Mouse (Mus musculus) ES-E14 (cell line): ENCODE data around the gene Rtn4rl1. TPM values are rescaled to one million over a fixed set of nuclear protein-coding genes. Genes with fewer than 3 reads are reported as not detected.

Source experiments
- DNase-seq: peaks from one replicate; pipeline ENCODE4 v3.0.0-alpha.2; 2013; ENCODE audit warnings: low read depth, low spot score
- H3K27ac ChIP-seq: 2 replicates; pipeline ENCODE4 v1.5.1; 2012; ENCODE audit warnings: low read depth, mild to moderate bottlenecking, low read length, moderate library complexity, mixed read lengths; ENCODE audit not compliant: poor library complexity, insufficient read depth, severe bottlenecking
- H3K36me3 ChIP-seq: 2 replicates; pipeline ENCODE4 v1.6.1; 2012; ENCODE audit warnings: mild to moderate bottlenecking, low read length, moderate library complexity, mixed read lengths; ENCODE audit not compliant: control insufficient read depth, poor library complexity, insufficient read depth, severe bottlenecking
- H3K4me1 ChIP-seq, 2 experiments: fragments of 150-350 bp in 1 of 2; sonication (generic) in 1 of 2; 2 replicates each; pipeline ENCODE4 v1.6.1; 2012; ENCODE audit warnings: low read length in 2 of 2, mild to moderate bottlenecking in 1 of 2, mixed read lengths in 1 of 2; ENCODE audit not compliant: control insufficient read depth in 2 of 2, insufficient read depth in 2 of 2, poor library complexity in 1 of 2
- H3K4me3 ChIP-seq, 2 experiments: fragments of 150-350 bp in 1 of 2; sonication (generic) in 1 of 2; 2 replicates each; pipeline ENCODE4 v1.5.1; 2012; ENCODE audit warnings: low read length in 2 of 2, low read depth in 1 of 2, mild to moderate bottlenecking in 1 of 2, mixed read lengths in 1 of 2; ENCODE audit not compliant: insufficient read depth in 1 of 2, poor library complexity in 1 of 2, severe bottlenecking in 1 of 2
- H3K9ac ChIP-seq: 2 replicates; pipeline ENCODE4 v1.6.1; 2012; ENCODE audit warnings: low read depth, mild to moderate bottlenecking, low read length, mixed read lengths; ENCODE audit not compliant: poor library complexity, insufficient read depth, severe bottlenecking
- H3K9me3 ChIP-seq: fragments of 150-350 bp; sonication (generic); 2 replicates; pipeline ENCODE4 v1.6.1; 2012; ENCODE audit warnings: low read depth, mild to moderate bottlenecking, low read length; ENCODE audit not compliant: control insufficient read depth, insufficient read depth
- CHD2 ChIP-seq: IDR thresholded peaks from 2 replicates; pipeline ENCODE4 v1.6.1; 2014; ENCODE audit warnings: mild to moderate bottlenecking, low read depth, low read length, inconsistent platforms
- HCFC1 ChIP-seq: IDR thresholded peaks from 2 replicates; pipeline ENCODE4 v1.6.1; 2012; ENCODE audit warnings: low read length, inconsistent platforms, borderline replicate concordance; ENCODE audit not compliant: insufficient read depth
- MAFK ChIP-seq: IDR thresholded peaks from 2 replicates; pipeline ENCODE4 v1.6.1; 2014; ENCODE audit warnings: mild to moderate bottlenecking, low read depth, low read length, inconsistent platforms; ENCODE audit not compliant: insufficient read depth
- ZC3H11A ChIP-seq: IDR thresholded peaks from 2 replicates; pipeline ENCODE4 v1.6.1; 2012; ENCODE audit warnings: low read depth, mild to moderate bottlenecking, inconsistent platforms, low read length, borderline replicate concordance
- ZNF384 ChIP-seq: IDR thresholded peaks from 2 replicates; pipeline ENCODE4 v1.6.1; 2012; ENCODE audit warnings: low read depth, low read length, inconsistent platforms
- in situ Hi-C, 2 experiments: fragments of 600-800 bp; cut with MboI; formaldehyde crosslinking; loops; one replicate each; pipeline ENCODE4 v1.15.1; 2025; ENCODE audit warnings: low sequenced_read_pairs in 2 of 2, inconsistent platforms in 1 of 2; ENCODE audit not compliant: unreplicated experiment in 2 of 2
- total RNA-seq: library from RNA; depleted of rRNA; stranded (reverse); fragments of 300-350 nt; gene quantifications from 2 replicates; pipeline ENCODE4 v1.2.3, GENCODE M21; 2012

Rtn4rl1 gene
- total RNA-seq, 1 experiment: 1.0 TPM

DNA sequence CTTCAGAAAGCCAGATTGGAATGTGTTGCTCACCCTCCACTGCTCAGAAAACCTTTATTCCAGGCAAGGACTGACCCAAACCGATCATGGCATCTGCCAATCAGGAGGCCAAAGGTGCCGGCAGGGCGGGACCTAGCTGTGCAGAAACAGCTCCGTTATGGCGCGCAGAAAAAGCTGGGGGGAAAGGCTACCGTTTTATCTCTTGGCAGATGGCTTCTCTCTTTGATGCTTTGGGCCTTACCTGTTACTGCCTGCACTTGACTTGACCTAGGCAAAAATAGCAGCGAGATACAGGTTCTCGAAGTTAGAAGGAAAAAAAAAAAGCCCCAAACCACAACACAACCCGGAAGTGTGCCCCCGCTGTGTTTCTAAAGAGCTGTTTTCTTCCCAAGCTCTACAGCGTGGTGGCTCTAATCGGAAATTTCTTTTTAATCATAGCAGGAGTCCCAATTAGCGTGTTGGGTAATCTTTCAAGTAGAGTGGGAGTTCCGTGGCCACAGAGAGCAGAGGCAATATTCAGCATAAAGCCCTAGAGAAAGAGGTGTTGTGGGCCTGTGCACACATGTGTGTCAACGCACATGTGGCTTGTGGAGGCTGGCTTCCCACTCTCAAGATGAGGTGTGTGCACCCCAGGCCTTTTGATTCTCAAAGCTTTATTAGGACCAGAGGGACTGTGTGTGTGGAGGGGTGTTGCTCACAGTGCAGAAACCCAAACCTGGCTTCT lies 85.9 kb downstream of the Rtn4rl1 start:
- H3K36me3 ChIP-seq: no peaks in the 10 kb centered on the region
- no peak overlapping the region for H3K27ac ChIP-seq
- DNase-seq: no peak
- no peaks in the 10 kb centered on the region for H3K9me3 ChIP-seq
- in situ Hi-C loops: no loop called here
- H3K9ac ChIP-seq: no peak overlapping the region
- H3K4me1 ChIP-seq: peaks cover 2 to 26% of the 10 kb centered on the region in 2 experiments; a peak in 3 of 4 replicates
- H3K4me3 ChIP-seq: peak overlapping the region in 1 of 2 experiments; percentile 33; a peak in 2 of 4 replicates
- TF ChIP-seq MAFK (no peak), ZC3H11A (no peak), ZNF384 (no peak), HCFC1 (no peak), CHD2 (0 out of 2 replicates have a peak, but pooled peaks have one; percentile 16)

GRCm38 (mm10) chr11:75280066-75280410 lies 86.5 kb downstream of the Rtn4rl1 start:
- DNase-seq: no peak
- H3K36me3 ChIP-seq: no peaks in the 10 kb centered on the region
- no peaks in the 10 kb centered on the region for H3K9me3 ChIP-seq
- TF ChIP-seq MAFK (no peak), HCFC1 (no peak), ZC3H11A (no peak), ZNF384 (no peak), CHD2 (no peak)
- H3K9ac ChIP-seq: no peak overlapping the region
- peaks cover 0 to 26% of the 10 kb centered on the region in 2 experiments; a peak in 2 of 4 replicates for H3K4me1 ChIP-seq
- no peak overlapping the region for H3K4me3 ChIP-seq
- no peak overlapping the region for H3K27ac ChIP-seq
- in situ Hi-C loops: no loop called here

GRCm38 (mm10) chr11:75280435-75281001 lies 86.9 kb downstream of the Rtn4rl1 start:
- no peaks in the 10 kb centered on the region for H3K36me3 ChIP-seq
- no peak overlapping the region for H3K9ac ChIP-seq
- DNase-seq: no peak
- in situ Hi-C loops: no loop called here
- no peak overlapping the region for H3K4me3 ChIP-seq
- no peak overlapping the region for H3K27ac ChIP-seq
- no peak for TF ChIP-seq ZC3H11A
- TF ChIP-seq CHD2: no peak
- no peak for TF ChIP-seq MAFK
- H3K4me1 ChIP-seq: peaks cover 0 to 26% of the 10 kb centered on the region in 2 experiments; a peak in 2 of 4 replicates
- H3K9me3 ChIP-seq: no peaks in the 10 kb centered on the region

GRCm38 (mm10) chr11:75281380-75282256 lies 88.0 kb downstream of the Rtn4rl1 start:
- TF ChIP-seq ZC3H11A (no peak), MAFK (no peak), HCFC1 (no peak), CHD2 (no peak), ZNF384 (no peak)
- no peak for DNase-seq
- Histone ChIP-seq H3K4me1 (peaks cover 0 to 28% of the 10 kb centered on the region in 2 experiments; a peak in 2 of 4 replicates), H3K9me3 (no peaks in the 10 kb centered on the region), H3K36me3 (no peaks in the 10 kb centered on the region), H3K9ac (no peak overlapping the region), H3K27ac (no peak overlapping the region), H3K4me3 (0 out of 4 replicates have a peak overlapping the region, but pooled peaks of 1 of the 2 experiments have one; percentile 9)
- in situ Hi-C loops: no loop called here
